Mouse (Mus musculus) lung, adult 2 months (tissue): ENCODE results near the gene Stk11. TPM values are rescaled to one million over a fixed set of nuclear protein-coding genes. Genes with fewer than 3 reads are reported as not detected.
A peak's percentile ranks its signal among the peaks of the same experiment; 100 is the strongest.

ENCODE experiments used
- DNase-seq: peaks from one replicate; pipeline ENCODE4 v3.0.0; 2022
- H3K4me1 ChIP-seq: fragments of 200-500 bp; 2 replicates; pipeline ENCODE4 v1.6.1; 2011; ENCODE audit warnings: low read length; ENCODE audit not compliant: control insufficient read depth, insufficient read depth
- H3K4me3 ChIP-seq: fragments of 200-500 bp; replicated peaks from 2 replicates; pipeline ENCODE3; 2011; ENCODE audit warnings: low read depth, mild to moderate bottlenecking, control low read depth, low read length; ENCODE audit errors: extremely low read depth
- CTCF ChIP-seq: fragments of 200-500 bp; IDR thresholded peaks from 2 replicates; pipeline ENCODE4 v1.5.1; 2011; ENCODE audit warnings: mild to moderate bottlenecking, low read length, control low read depth; ENCODE audit not compliant: insufficient read depth
- POLR2A ChIP-seq: fragments of 200-500 bp; IDR thresholded peaks from 2 replicates; pipeline ENCODE4 v1.6.1; 2011; ENCODE audit warnings: low read depth, mild to moderate bottlenecking, control low read depth, low read length, borderline replicate concordance; ENCODE audit errors: extremely low read depth
- WGBS: fragments of 180-500 bp; shearing (Covaris S2); methylation state at CpG from one replicate; pipeline ENCODE4 v1.1.7; 2018; 5-methylcytosine and 5-hydroxymethylcytosine counted together
- polyA plus RNA-seq: library from polyadenylated mRNA; depleted of rRNA; stranded (reverse); fragments of >200 nt; gene quantifications from 2 replicates; pipeline ENCODE4 v1.2.3, GENCODE M21; 2012

Gene Stk11
- polyA plus RNA-seq, 1 experiment, result 168 TPM

GRCm38 (mm10) chr10:80153713-80154112 lies 38.1 kb downstream of the Stk11 start:
- H3K4me3 ChIP-seq, result no peak overlapping the region

GRCm38 (mm10) chr10:80154384-80154783 lies 38.8 kb downstream of the Stk11 start:
- Histone ChIP-seq H3K4me1 (peaks cover 37% of the 10 kb centered on the region), H3K4me3 (no peak overlapping the region)
- no peak for DNase-seq
- WGBS, result 76% methylated on average over 7 of the region's 7 CpGs
- TF ChIP-seq CTCF (no peak), POLR2A (no peak)

More at GRCm38 (mm10) chr10:80153713-80154112, 38.1 kb downstream of the Stk11 start:
- no peak for DNase-seq
- peaks cover 30% of the 10 kb centered on the region for H3K4me1 ChIP-seq
- TF ChIP-seq POLR2A (no peak), CTCF (no peak)
- 64% methylated on average over 19 of the region's 19 CpGs for WGBS

GRCm38 (mm10) chr10:80155277-80155676 lies 39.7 kb downstream of the Stk11 start:
- Histone ChIP-seq H3K4me3 (no peak overlapping the region), H3K4me1 (peaks cover 41% of the 10 kb centered on the region)
- TF ChIP-seq CTCF (no peak), POLR2A (no peak)
- no peak for DNase-seq
- 42% methylated on average over 1 of the region's 1 CpGs for WGBS

GRCm38 (mm10) chr10:80156002-80156751 lies 40.6 kb downstream of the Stk11 start:
- TF ChIP-seq POLR2A (no peak), CTCF (no peak)
- DNase-seq, result no peak
- no peak overlapping the region for H3K4me3 ChIP-seq
- WGBS, result 55% methylated on average over 29 of the region's 29 CpGs
- peaks cover 47% of the 10 kb centered on the region for H3K4me1 ChIP-seq

GRCm38 (mm10) chr10:80156752-80157053 lies 41.1 kb downstream of the Stk11 start:
- H3K4me1 ChIP-seq, result peaks cover 51% of the 10 kb centered on the region
- WGBS, result 31% methylated on average over 7 of the region's 7 CpGs
- DNase-seq, result no peak
- H3K4me3 ChIP-seq, result no peak overlapping the region
- TF ChIP-seq CTCF (no peak), POLR2A (no peak)

- Histone ChIP-seq H3K4me3 (no peak overlapping the region), H3K4me1 (peaks cover 50% of the 10 kb centered on the region)
- WGBS, result 39% methylated on average over 15 of the region's 15 CpGs
- TF ChIP-seq CTCF, result no peak
- no peak for TF ChIP-seq POLR2A
- DNase-seq, result no peak
These were observed 41.7 kb downstream of the Stk11 start for GRCm38 (mm10) chr10:80157141-80157929.

GRCm38 (mm10) chr10:80158307-80158986 lies 42.8 kb downstream of the Stk11 start:
- peak overlapping the region; percentile 0 for H3K4me3 ChIP-seq
- H3K4me1 ChIP-seq, result peaks cover 42% of the 10 kb centered on the region
- TF ChIP-seq POLR2A, result peak; percentile 85; the same call in 1 of the 2 replicates
- TF ChIP-seq CTCF, result no peak
- peak; percentile 80 for DNase-seq
- WGBS, result 4% methylated on average over 18 of the region's 18 CpGs

- no peak for TF ChIP-seq CTCF
- no peak for TF ChIP-seq POLR2A
- H3K4me3 ChIP-seq, result peak overlapping the region; percentile 60
- peaks cover 44% of the 10 kb centered on the region for H3K4me1 ChIP-seq
- no peak for DNase-seq
- 4% methylated on average over 12 of the region's 12 CpGs for WGBS
These were observed 43.5 kb downstream of the Stk11 start for GRCm38 (mm10) chr10:80159021-80159560.
